Mouse (Mus musculus) liver, embryonic 14.5 days (tissue): ENCODE results near the gene Slc35c2.

ENCODE experiments used
- CTCF ChIP-seq: IDR thresholded peaks from 2 replicates; pipeline ENCODE4 v1.5.1; 2016; ENCODE audit warnings: antibody characterized with exemption, low read depth, control low read depth
- EP300 ChIP-seq: IDR thresholded peaks from 2 replicates; pipeline ENCODE4 v1.6.1; 2016; ENCODE audit warnings: antibody characterized with exemption, low read depth

DNA sequence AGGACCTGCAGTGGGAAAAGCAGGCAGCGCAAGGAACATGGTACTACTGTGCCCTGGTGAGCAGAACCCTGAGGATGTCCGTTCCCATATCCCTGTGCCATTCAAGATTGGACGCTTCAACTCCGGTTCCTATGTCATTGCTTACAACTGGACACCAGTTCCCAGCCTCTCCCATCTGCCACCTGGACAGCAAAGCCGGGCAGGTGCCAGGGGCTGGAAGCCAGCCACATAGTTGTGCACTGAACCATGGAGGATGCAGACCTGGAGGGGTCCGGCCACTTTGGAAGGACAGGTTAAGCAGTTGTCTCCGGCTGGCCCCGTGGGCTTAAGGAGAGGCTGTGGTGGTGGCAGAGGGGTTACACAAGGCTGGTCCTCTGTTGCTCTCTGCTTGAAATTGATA lies 35.3 kb downstream of the Slc35c2 start:
- TF ChIP-seq CTCF (no peak), EP300 (no peak)
